Comparison of ENCODE assay signal across 19 mouse cellular contexts in genomic region chr10:12505568-12505967, GRCm38 (mm10).
"Had no signal": no experiment of that assay in that cellular context is flagged by ENCODE, and none has a peak within 500 bp of the region (broad histone marks: within the 10 kb centered on the region; RNA-seq: fewer than 3 reads in every experiment).

No protein-coding gene starts in this region.

- H3K36me3 ChIP-seq: midbrain, embryonic 12.5 days; neural tube, embryonic 13.5 days; neural tube, embryonic 15.5 days had no signal

- H3K9me3 ChIP-seq: midbrain, embryonic 10.5 days; midbrain, embryonic 12.5 days; neural tube, embryonic 13.5 days; neural tube, embryonic 15.5 days had no signal

- H3K27ac ChIP-seq: midbrain, embryonic 10.5 days; midbrain, embryonic 12.5 days; neural tube, embryonic 13.5 days; neural tube, embryonic 15.5 days had no signal

- H3K4me2 ChIP-seq: lung, embryonic 14.5 days; midbrain, embryonic 12.5 days; neural tube, embryonic 13.5 days; neural tube, embryonic 15.5 days had no signal

- DNase-seq: lung, adult 18-20 months; lung, embryonic 14.5 days; lung, postnatal 10 days; lung, postnatal 4 days; midbrain, embryonic 14.5 days; retina, postnatal 1 day; right cerebral cortex, adult 18-20 months; right cerebral cortex, postnatal 25 days; right cerebral cortex, postnatal 4 days; spleen, adult 18-20 months; thymus, adult 18-20 months; thymus, postnatal 25 days; thymus, postnatal 4 days had no signal

- H3K9ac ChIP-seq: lung, embryonic 14.5 days; midbrain, embryonic 12.5 days; neural tube, embryonic 13.5 days; neural tube, embryonic 15.5 days had no signal

- H3K4me1 ChIP-seq: midbrain, embryonic 12.5 days had no signal

- ATAC-seq: midbrain, embryonic 16.5 days had no signal

- H3K27me3 ChIP-seq: midbrain, embryonic 12.5 days; neural tube, embryonic 13.5 days; neural tube, embryonic 15.5 days had no signal

- H3K4me3 ChIP-seq: midbrain, embryonic 10.5 days; midbrain, embryonic 12.5 days; myocyte; neural tube, embryonic 13.5 days; neural tube, embryonic 15.5 days had no signal
